Mouse (Mus musculus) testis, adult 2 months (tissue): ENCODE results near the gene Cdk11b.

ENCODE experiments used
- CTCF ChIP-seq: fragments of 200-500 bp; IDR thresholded peaks from 2 replicates; pipeline ENCODE4 v1.5.1; 2012; ENCODE audit warnings: low read depth, mild to moderate bottlenecking, inconsistent platforms, low read length, moderate library complexity; ENCODE audit not compliant: control insufficient read depth, insufficient read depth, insufficient replicate concordance
- POLR2A ChIP-seq: fragments of 200-500 bp; IDR thresholded peaks from 2 replicates; pipeline ENCODE4 v1.6.1; 2012; ENCODE audit warnings: low read depth, mild to moderate bottlenecking, inconsistent platforms, low read length, moderate library complexity; ENCODE audit not compliant: control insufficient read depth

- TF ChIP-seq CTCF (no peak), POLR2A (no peak)
Observed at GRCm38 (mm10) chr4:155630267-155630666, 5.6 kb downstream of the Cdk11b start.
